Mouse (Mus musculus) liver, adult 2 months (tissue): ENCODE results near the gene Gabra3.

Experiments used
- CTCF ChIP-seq: fragments of 200-500 bp; IDR thresholded peaks from 2 replicates; pipeline ENCODE4 v1.5.1; 2011; ENCODE audit warnings: low read depth, low read length, control low read depth
- POLR2A ChIP-seq: fragments of 200-500 bp; IDR thresholded peaks from 2 replicates; pipeline ENCODE4 v1.6.1; 2011; ENCODE audit warnings: low read length, control low read depth; ENCODE audit not compliant: insufficient read depth; ENCODE audit errors: extremely low read depth

- no peak for TF ChIP-seq POLR2A
- TF ChIP-seq CTCF: no peak
Observed at GRCm38 (mm10) chrX:72644691-72645090, 12.0 kb downstream of the Gabra3 start.
